Mouse (Mus musculus) bone marrow, adult 2 months (tissue): ENCODE measurements around the gene Elfn2.

Experiments used
- CTCF ChIP-seq: fragments of 200-500 bp; IDR thresholded peaks from 2 replicates; pipeline ENCODE4 v1.5.1; 2011; ENCODE audit warnings: low read length, control low read depth; ENCODE audit not compliant: control insufficient read depth, insufficient read depth
- POLR2A ChIP-seq: fragments of 200-500 bp; IDR thresholded peaks from 2 replicates; pipeline ENCODE4 v1.6.1; 2011; ENCODE audit warnings: low read depth, mild to moderate bottlenecking, control low read depth, low read length, borderline replicate concordance; ENCODE audit not compliant: control insufficient read depth

- TF ChIP-seq CTCF (no peak), POLR2A (no peak)
Measured at GRCm38 (mm10) chr15:78718290-78719250, at the start of gene Elfn2.
